Mouse (Mus musculus) adrenal gland, postnatal 4 days (tissue): ENCODE measurements around the gene Fer. TPM values are rescaled to one million over a fixed set of nuclear protein-coding genes. Genes with fewer than 3 reads are reported as not detected.

ENCODE experiments used
- DNase-seq, 2 experiments: peaks; one replicate each; pipeline ENCODE4 v3.0.0; 2021 to 2022; ENCODE audit warnings: low spot score in 2 of 2, mixed read lengths in 2 of 2
- total RNA-seq, 2 experiments: library from RNA; stranded (reverse); gene quantifications; 2 replicates each; pipeline ENCODE4 v1.2.3; 2021

Gene Fer
- total RNA-seq, 2 experiments from 2014 or later: 23.6 to 27.4 TPM

- DNase-seq: no peak
These were observed 109.3 kb downstream of the Fer start for GRCm38 (mm10) chr17:63972181-63972580.

GRCm38 (mm10) chr17:63973806-63974205 lies 110.9 kb downstream of the Fer start:
- no peak for DNase-seq

- DNase-seq: no peak
These were observed 111.4 kb downstream of the Fer start for GRCm38 (mm10) chr17:63974253-63974652.

GRCm38 (mm10) chr17:63978794-63979571 lies 116.1 kb downstream of the Fer start:
- DNase-seq: no peak

GRCm38 (mm10) chr17:63980167-63980566 lies 117.3 kb downstream of the Fer start:
- DNase-seq: no peak

DNA sequence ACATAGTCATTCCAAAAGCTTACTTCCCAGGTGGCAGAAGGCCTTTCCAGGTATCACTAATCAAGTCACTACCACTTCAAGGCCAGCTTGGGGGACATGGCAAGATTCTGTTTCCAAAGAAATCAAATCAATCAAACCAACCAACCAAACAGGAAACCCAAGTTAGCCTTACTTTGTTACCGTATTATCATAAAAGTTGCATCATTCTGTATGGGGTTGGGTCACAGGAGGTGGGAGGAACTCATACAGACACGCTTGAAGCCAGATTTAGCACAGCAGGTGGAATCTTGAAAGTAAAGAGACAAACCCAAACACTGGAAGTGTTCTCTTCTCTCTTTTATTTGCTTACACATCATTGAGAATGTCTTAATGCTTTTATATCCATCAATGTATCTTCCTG lies 125.8 kb downstream of the Fer start:
- no peak for DNase-seq

GRCm38 (mm10) chr17:63991160-63991559 lies 128.3 kb downstream of the Fer start:
- no peak for DNase-seq

- no peak for DNase-seq
These were observed 133.1 kb downstream of the Fer start for GRCm38 (mm10) chr17:63995921-63996320.

DNA sequence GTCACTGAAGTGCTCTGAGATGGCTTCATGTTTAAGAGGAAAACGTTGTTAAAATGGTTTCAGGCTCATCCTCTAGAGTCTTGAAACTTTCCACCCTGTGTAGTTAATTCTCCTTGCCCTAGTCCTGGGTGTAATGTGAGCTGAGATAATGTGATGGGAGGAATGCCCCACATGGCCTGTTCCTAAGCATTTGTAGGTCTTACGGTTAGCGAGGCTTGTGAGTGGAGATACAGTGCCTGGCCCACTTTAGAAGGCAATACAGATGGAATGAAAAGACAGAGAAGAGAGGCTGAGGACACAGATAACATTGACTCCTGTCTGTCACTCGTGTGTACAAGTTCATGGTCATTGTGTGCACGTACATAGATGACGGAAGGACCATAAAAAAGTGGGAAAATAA lies 134.8 kb downstream of the Fer start:
- DNase-seq: no peak

DNA sequence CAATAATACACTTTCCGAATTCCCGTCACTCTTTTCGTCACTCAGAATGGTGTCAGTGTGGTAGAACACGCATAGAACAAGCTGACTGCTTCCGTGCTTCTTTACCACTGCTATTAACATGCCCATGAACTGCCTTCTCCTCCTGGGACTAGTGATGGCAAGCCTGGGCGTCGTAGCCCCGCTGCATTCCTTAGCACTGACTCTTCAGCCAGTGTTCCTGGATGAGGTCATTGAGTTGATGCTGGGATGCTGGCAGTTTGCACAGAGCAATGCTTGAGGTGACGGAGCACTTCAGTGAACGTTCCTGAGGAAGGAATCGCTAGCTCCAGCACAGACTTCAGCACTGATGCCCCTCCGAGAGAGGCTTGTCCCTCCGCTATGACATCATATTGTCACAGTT lies 140.6 kb downstream of the Fer start:
- DNase-seq: no peak

DNA sequence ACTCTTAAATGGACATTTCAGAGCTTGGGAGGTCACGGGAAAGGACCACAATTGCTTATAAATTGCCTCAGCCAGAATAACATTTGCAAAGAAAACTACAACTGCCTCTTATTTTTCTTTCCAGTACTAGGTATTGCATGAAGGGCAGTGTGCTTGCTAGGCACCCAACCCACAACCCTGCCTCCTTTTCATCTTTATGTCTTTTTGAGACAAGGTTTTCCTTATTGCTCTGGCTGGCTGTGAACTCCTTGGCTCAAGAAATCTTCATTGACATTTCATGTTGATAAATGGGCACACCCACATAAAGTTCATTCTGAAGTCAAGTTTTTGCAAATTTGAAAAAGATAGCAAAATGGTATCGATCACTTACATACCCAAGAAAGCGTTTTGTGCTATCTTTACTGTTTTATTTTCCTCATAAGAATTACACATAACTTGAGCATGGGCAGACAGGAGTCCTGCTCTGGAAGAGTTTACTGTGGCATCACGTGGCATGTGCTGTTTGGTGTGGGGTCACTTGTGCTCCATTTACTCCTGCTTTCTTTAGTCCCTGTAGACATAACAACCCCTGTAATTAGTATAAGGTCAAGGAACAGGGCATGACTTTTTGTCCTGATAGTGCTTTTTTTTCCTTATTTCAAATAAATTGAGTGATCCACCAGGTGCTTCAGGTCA lies 142.8 kb downstream of the Fer start:
- no peak for DNase-seq

DNA sequence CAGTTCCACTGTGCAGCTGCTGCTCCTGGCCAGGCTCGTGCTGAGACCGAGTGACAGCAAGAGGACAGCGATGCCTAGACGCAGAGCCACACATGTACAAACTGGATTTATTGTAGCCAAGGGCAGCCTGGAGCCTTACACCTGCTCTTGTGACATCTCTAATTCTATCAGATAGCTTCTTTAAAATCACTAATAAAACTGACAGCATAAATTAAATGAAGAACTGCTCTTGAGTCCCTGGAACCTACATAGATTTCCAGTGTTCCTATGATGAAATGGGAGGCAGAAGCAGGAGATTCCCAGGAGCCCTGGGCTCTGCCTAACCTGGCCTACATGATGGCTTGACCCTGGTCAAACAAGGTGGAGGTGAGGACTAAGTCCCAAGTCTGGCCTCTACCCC lies 153.7 kb downstream of the Fer start:
- no peak for DNase-seq

DNA sequence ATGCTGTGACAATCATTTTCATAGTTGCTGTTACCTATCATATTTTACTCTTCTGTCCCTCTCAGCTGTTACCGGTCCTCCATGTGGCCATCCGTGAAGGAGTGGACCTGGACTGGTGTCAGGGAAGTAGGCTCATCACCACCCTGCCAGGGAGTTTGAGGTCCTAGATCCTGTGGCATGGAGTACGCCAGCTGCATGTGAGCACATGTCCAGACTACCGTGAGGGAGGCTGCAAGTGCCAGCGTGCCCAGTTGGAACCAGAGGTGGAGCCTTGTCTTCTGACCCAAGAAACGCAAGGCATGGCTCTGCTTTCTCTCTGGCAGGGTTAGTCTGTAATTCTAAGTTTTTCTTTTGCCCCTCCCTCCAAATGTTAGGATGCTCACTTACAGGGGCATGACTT lies 155.4 kb downstream of the Fer start:
- no peak for DNase-seq

GRCm38 (mm10) chr17:64018870-64019269 lies 156.0 kb downstream of the Fer start:
- DNase-seq: no peak

DNA sequence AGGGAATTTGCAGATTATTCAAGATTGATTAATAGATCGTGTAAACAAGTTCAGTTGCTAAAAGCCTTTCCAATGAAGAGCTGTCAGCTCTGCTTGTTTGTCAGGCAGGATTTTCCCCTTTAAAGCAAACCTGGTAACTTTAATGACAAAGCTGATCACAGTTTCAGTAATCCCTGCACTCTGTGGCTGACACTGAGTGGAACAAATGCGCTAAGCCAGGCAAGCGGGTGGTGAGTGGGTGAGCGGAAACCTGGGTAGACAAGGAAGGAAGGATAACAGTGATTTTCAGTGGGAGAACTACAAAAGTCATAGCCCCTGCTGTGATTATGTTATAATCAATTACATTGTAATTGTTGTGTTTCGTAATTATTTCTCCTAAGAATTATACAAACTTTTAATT lies 156.8 kb downstream of the Fer start:
- no peak for DNase-seq

DNA sequence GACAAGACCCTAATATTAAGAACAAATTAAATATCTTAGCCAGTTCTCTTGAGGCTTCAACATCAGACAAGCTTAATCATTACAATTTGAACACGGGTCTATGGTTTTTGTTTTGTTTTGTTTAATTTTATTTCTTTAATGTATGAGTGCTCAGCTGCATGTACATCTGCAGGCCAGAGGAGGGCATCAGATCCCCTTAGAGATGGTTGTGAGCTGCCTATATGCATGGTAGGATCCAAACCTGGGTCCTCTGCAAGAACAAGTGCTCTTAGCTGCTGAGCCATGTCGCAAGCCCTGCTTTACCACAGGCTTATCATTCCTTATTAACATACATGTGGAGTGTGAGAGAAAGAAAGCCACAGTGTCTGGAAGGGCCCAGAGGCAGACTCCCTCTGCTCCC lies 163.6 kb downstream of the Fer start:
- DNase-seq: no peak

- DNase-seq: no peak
These were observed 178.9 kb downstream of the Fer start for GRCm38 (mm10) chr17:64041771-64042170.

DNA sequence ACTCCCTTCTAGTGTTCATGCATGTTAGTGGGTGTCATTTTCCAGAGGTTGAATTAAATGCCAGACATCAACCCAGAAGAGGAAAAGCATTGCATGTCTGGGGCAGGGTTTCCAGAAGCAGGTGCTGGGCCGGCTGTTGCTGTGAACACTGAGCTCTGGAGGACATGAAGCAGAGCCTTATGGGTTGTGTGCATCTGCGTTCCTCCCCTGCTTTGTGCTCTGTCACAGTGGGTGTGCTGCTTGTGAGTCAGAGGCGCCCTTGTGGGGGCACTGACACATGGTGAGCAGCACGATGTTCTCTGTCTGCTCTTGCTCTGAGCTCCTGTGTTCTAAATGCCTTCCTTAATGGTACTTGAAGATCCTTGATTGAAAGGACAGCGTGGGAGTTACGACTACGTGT lies 182.5 kb downstream of the Fer start:
- no peak for DNase-seq

DNA sequence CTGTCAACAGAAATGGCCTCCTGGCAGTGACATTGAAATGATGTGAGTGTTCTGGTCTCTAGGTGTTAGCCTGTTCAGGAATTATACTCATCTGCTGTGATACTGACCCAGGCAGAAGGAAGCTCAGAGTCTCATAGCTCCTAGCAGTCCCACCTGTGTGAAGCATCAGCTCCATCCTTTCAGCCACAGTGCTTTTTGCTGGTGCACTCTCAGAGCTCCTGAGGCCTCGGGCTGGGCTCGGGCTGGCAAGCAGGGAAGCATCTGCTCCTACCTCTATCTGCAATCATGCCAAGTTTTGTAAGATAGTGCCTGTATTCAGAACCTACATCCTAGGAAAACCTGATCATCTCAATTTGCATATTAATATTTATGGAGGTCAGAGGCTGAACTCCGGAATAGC lies 183.7 kb downstream of the Fer start:
- no peak for DNase-seq

DNA sequence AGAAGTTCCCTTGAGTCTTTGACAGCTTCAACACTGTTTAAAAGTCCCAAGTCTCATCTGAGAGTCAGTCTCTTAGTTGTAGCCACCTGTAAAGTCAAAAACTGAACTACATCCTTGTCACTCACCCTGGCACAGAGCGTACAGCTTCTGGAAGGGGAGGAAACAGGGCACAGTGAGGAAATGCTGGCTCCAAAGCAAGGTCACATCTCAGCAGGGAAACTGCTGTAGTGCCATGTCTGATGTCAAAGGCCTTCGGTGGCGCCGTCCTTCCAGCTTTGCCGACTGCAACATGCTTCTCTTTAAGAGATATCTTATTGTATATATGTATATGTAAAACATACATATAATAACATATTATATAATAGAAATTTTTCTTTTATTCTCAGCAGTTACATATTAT lies 188.0 kb downstream of the Fer start:
- DNase-seq: no peak

DNA sequence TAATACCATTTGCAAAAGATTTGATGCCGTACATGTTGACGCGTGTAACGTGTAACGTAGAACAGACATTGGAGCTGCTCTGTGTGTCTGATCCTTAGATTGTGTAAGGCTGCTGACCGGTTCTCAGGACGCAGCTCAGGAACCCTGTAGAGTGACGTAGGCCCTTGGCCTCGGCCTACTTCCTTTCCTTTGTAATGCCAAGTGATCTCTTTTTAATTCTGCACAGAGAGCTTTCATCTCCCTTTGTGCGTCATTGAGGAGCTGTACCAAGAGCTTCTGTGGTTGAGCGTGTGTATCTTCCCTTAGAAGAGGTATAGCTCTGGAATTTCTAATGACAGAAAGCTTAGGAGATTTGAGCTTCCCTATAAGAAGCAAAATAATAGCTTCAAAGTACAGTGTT lies 190.8 kb downstream of the Fer start:
- no peak for DNase-seq

DNA sequence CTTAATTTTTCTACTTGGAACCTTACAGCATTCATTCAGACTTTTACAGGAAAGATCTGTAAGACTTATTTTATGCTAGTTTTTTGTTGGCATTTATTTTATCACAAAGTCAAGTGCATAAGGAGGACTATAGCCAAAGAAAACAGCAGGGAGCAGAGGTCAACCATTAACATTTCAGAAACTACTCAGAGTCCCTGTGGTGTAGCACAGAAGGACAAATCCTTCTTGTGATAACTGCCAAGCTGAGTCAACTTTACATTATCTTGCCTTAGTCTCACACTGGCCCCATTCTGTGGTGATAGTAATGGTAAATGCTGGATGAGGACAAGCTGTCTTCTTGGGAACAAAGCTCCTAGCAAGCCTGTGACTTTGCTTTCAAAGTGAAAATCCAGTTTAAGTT lies 197.7 kb downstream of the Fer start:
- DNase-seq: no peak

DNA sequence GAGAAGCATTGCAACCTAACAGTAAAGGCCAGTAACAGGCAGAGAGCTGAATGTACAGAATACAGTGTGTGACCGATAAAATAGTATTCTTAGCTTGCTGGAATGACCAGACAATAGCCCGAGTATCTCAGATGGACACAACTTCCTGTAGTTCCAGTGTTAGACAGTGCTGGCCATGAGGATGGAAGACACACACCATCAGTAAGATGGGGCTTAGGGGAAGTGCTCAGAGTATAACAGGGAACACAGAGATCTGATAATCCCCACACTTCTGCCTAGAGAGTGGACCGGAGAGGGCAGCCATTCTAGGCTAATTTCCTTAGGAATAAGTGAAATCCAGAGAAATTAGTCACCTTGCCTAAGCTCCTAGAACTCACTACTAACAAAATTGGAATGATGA lies 202.4 kb downstream of the Fer start:
- no peak for DNase-seq
